Mouse (Mus musculus) kidney, adult 2 months (tissue): Measurements from ENCODE around the gene Slc25a40. TPM values are rescaled to one million over a fixed set of nuclear protein-coding genes. Genes with fewer than 3 reads are reported as not detected.
A peak's percentile ranks its signal among the peaks of the same experiment; 100 is the strongest.

Experiments used
- DNase-seq: peaks from one replicate; pipeline ENCODE4 v3.0.0; 2021
- H3K27ac ChIP-seq: fragments of 200-500 bp; 2 replicates; pipeline ENCODE4 v1.5.1; 2012; ENCODE audit warnings: low read depth, low read length, control low read depth, inconsistent platforms; ENCODE audit not compliant: insufficient read depth
- H3K27me3 ChIP-seq: fragments of 200-500 bp; replicated peaks from 2 replicates; pipeline ENCODE4 v1.6.1; 2012; ENCODE audit warnings: mild to moderate bottlenecking, moderate library complexity, low read length, inconsistent platforms; ENCODE audit not compliant: control insufficient read depth, insufficient read depth
- H3K36me3 ChIP-seq: fragments of 200-500 bp; 2 replicates; pipeline ENCODE4 v1.6.1; 2012; ENCODE audit warnings: mild to moderate bottlenecking, moderate library complexity, low read length, inconsistent platforms; ENCODE audit not compliant: control insufficient read depth, insufficient read depth
- H3K4me1 ChIP-seq: fragments of 200-500 bp; 2 replicates; pipeline ENCODE4 v1.6.1; 2011; ENCODE audit warnings: low read length; ENCODE audit not compliant: control insufficient read depth, insufficient read depth
- H3K4me3 ChIP-seq: fragments of 200-500 bp; 2 replicates; pipeline ENCODE4 v1.5.1; 2011; ENCODE audit warnings: mild to moderate bottlenecking, low read depth, low read length, control low read depth; ENCODE audit not compliant: insufficient read depth
- CTCF ChIP-seq: fragments of 200-500 bp; conservative IDR thresholded peaks from 2 replicates; pipeline ENCODE4 v1.5.1; 2011; ENCODE audit warnings: low read depth, mild to moderate bottlenecking, control low read depth, low read length, moderate library complexity, mixed read lengths; ENCODE audit not compliant: insufficient read depth, insufficient read length
- POLR2A ChIP-seq: fragments of 200-500 bp; IDR thresholded peaks from one replicate; pipeline ENCODE4 v1.6.1; 2011; ENCODE audit warnings: low read depth, low read length, control low read depth
- WGBS: fragments of 180-500 bp; shearing (Covaris S2); methylation state at CpG from one replicate; pipeline ENCODE4 v1.1.7; 2018; 5-methylcytosine and 5-hydroxymethylcytosine counted together
- polyA plus RNA-seq: library from polyadenylated mRNA; depleted of rRNA; stranded (reverse); fragments of >200 nt; gene quantifications from 2 replicates; pipeline ENCODE4 v1.2.3, GENCODE M21; 2012; rRNA removed

Slc25a40 gene
- 2.0 and 2.2 TPM in 2 replicates for polyA plus RNA-seq

DNA sequence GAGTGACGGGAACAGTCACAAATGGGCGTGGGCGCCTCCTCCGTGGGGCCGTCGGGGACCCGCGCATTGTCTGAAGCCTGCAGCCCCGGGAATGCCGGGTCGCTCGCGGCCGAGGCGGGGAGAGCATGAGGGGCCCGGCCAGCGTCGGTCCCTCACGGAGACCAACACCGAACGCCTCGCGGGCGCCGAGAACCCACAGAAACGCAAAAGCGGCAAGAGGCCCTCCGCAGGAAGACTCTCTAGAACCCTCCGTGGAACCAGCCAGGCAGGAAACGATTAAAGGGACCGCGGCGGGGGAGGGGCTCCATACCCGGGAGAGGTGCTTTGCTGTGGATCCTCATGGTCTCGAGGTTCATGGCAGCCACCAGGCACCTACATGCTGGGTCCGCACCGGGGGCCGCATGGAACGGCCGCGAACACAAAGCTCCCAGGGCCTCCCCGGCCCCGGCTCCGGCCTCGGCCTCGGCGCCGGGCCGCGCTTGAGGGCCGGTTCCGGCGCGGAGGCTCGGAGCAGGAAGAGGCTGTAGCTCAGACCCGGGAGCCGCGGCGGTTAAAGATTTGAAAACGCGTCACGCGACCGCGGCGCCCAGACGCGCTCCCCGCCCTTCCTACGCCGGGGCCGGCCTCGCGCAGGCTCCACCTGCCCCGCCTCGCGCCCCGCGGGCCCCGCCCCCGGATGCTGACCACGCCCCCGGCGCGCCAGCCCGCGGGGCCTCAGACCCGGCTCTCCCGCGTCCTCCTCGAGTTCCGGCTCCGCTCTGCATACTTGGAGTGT is at the start of gene Slc25a40, which contains the start of gene Dbf4:
TSS of gene Slc25a40 (plus strand) at position 694 of the 775 bp plus-strand sequence.
TSS of gene Dbf4 (minus strand) at position 560 of the 775 bp plus-strand sequence.
- Histone ChIP-seq H3K4me3 (peak within 1 kb of the TSS; percentile 72), H3K36me3 (no peaks in the 10 kb centered on the region), H3K27me3 (no peaks in the 10 kb centered on the region), H3K4me1 (peaks cover 3% of the 10 kb centered on the region; the same call in 1 of the 2 replicates), H3K27ac (peak within 1 kb of the TSS; percentile 14; the same call in 1 of the 2 replicates)
- peak; percentile 95 for DNase-seq
- TF ChIP-seq CTCF (no peak), POLR2A (peak; percentile 31)
- under 1% methylated on average over 93 of the region's 93 CpGs for WGBS

DNA sequence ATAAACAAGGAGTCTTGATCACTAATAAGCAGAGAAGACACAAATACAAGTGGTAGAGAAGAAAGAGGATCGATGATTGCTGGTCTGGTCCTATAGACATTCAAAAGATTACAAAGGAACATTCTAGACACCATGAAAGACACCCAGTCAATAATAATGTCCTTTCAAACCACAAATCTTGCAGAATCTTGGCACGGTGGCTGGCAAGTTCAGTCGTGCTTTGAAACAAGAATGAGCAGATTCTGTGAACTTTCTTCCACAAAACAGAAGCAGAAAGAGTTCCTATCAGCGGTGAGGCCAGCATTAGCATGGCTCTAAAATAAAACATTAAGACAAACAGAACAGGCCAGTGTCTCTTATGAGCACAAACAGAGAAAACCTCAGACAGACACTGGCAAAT is 49.2 kb upstream of the Slc25a40 start:
- Histone ChIP-seq H3K27ac (no peak overlapping the region), H3K27me3 (no peaks in the 10 kb centered on the region), H3K4me3 (no peak overlapping the region), H3K36me3 (no peaks in the 10 kb centered on the region), H3K4me1 (no peaks in the 10 kb centered on the region)
- DNase-seq = no peak
- WGBS = 87% methylated on average over 4 of the region's 4 CpGs
- TF ChIP-seq POLR2A (no peak), CTCF (no peak)

DNA sequence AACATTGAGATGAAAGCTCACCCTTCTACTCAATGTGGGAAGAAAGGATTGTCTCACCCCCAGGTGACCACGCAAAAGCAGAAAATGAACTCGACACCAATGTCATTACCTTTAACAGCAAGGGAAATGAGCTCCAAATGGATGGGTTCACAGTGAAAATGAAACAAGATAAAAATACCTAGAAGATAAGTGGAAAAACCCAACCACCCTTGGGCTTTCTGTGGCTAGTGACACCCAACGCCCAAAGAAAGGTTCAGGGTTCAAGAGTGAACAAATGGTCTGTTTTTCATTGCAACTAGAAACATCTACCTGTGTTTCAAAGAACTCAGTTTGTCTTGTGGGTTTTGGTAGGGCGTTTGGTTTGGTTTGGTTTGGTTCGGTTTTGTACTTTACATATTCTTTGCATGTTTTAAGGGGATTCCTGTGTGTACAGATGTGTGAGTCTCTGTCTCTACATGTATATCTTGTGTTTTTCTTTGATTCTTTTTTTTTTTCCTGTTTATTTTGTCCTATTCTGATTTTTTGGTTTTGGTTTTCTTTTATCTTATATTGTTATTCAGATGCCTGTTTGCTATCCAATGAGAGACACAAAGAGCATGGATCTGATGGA is 48.2 kb upstream of the Slc25a40 start:
- H3K36me3 ChIP-seq = no peaks in the 10 kb centered on the region
- no peaks in the 10 kb centered on the region for H3K4me1 ChIP-seq
- TF ChIP-seq CTCF (no peak), POLR2A (no peak)
- 81% methylated on average over 5 of the region's 5 CpGs for WGBS
- DNase-seq = no peak
- H3K27ac ChIP-seq = no peak overlapping the region
- H3K4me3 ChIP-seq = no peak overlapping the region
- H3K27me3 ChIP-seq = no peaks in the 10 kb centered on the region

DNA sequence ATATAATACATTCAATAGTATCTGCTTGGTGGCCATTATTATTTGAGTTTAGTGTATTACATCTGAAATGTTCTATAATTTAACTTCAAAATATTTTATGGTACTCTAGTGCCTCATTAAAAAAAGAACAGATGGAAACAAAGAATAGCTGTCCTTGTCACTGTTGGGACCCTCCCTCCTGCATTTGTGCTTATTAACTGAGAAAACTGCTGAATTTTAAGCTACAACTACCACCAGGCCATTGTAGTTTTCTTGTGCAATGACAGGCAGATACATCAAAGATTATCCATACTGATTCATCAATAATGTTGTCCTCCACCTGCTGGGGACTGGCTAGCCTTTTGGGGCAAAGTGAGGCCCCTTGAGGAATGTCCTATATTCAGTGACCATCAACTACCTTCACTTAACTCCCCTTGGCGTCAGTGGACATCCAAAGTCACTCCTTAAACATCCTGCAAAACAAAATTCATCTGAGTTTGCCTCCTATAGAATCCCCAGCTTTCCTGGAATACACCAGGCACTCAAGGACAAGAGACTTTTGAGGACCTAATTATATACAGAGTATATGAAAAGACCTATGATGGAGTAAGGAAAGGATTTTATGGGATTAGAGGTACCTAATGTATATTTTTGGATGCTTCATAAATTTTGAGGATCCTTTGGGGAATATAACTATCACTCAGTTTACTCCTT is 28.6 kb upstream of the Slc25a40 start:
- TF ChIP-seq CTCF (no peak), POLR2A (no peak)
- DNase-seq = no peak
- Histone ChIP-seq H3K36me3 (peaks cover 3% of the 10 kb centered on the region; the same call in 1 of the 2 replicates), H3K4me3 (no peak overlapping the region), H3K27ac (no peak overlapping the region), H3K4me1 (no peaks in the 10 kb centered on the region), H3K27me3 (no peaks in the 10 kb centered on the region)
- 70% methylated on average over 1 of the region's 1 CpGs for WGBS

DNA sequence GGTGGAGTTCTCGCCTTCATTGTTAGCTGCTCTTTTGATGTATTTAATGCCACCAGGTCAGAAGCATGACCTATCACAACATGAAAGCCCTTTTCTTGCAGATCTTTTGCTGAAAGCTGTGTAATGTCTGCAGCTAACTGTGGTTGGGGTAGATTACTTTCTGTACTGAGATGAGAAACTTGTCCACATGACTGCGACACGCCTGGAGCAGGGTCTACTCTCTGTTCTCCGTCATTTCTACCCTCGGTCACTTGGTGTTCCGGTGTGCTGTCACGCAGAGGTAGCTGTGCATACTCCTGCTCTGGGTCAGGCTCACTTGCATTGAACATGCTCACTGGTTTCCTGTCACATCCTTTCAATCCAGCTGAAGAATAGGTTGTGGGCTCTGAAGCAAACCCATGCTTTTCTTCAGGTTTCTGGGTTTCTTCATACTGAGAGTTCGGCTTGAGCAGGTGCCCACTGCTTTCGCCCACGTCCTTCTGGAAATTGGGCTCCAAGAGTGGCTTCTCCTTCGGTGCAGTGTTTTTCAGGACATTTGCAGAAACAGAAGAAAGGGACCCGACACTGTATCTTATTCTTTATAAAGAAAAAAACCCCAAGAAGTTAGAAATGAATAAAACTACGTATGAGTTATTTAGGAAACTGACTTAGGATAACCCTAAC is 24.9 kb upstream of the Slc25a40 start:
- Histone ChIP-seq H3K4me3 (no peak overlapping the region), H3K27ac (no peak overlapping the region), H3K36me3 (peaks cover 3% of the 10 kb centered on the region; the same call in 1 of the 2 replicates), H3K4me1 (no peaks in the 10 kb centered on the region), H3K27me3 (no peaks in the 10 kb centered on the region)
- TF ChIP-seq POLR2A (no peak), CTCF (no peak)
- WGBS = 90% methylated on average over 13 of the region's 13 CpGs
- DNase-seq = no peak

DNA sequence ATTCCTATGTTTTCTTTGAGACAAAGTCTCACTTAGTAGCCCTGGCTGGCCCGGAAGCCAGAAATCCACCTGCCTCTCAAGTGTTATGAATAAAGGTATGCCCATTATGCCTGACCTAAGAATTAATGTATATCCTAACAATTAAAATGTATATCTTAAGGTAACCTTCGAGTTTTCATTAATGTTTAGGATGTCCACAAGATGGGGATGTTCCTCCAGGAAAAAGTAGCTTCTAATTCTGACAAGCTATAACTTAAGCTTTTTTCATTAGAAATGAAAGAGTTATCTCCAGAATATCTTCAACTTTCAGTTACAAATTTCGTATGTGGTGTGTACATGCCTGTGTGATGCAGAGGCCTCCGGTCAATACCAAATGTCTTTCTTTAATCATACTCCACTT is 13.9 kb upstream of the Slc25a40 start:
- no peaks in the 10 kb centered on the region for H3K27me3 ChIP-seq
- H3K4me3 ChIP-seq = no peak overlapping the region
- H3K27ac ChIP-seq = no peak overlapping the region
- DNase-seq = no peak
- 84% methylated on average over 4 of the region's 4 CpGs for WGBS
- no peak for TF ChIP-seq CTCF
- no peak for TF ChIP-seq POLR2A
- H3K4me1 ChIP-seq = no peaks in the 10 kb centered on the region
- no peaks in the 10 kb centered on the region for H3K36me3 ChIP-seq
